Mouse (Mus musculus): ENCODE measurements around the gene Bach2.

Bach2 gene

GRCm38 (mm10) chr4:32238366-32238854 lies at the start of gene Bach2:
Gene Bach2 (plus strand): TSS chr4:32238804.
- DNase-seq = peak; percentile 74 to 80

GRCm38 (mm10) chr4:32189416-32190036 lies 49.1 kb upstream of the Bach2 start:
- no peak for DNase-seq

GRCm38 (mm10) chr4:32190506-32190905 lies 48.1 kb upstream of the Bach2 start:
- no peak for DNase-seq

GRCm38 (mm10) chr4:32195945-32196921 lies 42.4 kb upstream of the Bach2 start:
- peak; percentile 32 to 37 for DNase-seq

GRCm38 (mm10) chr4:32198031-32198430 lies 40.6 kb upstream of the Bach2 start:
- DNase-seq = no peak

GRCm38 (mm10) chr4:32198589-32198988 lies 40.0 kb upstream of the Bach2 start:
- DNase-seq = no peak

- DNase-seq = no peak
Observed at GRCm38 (mm10) chr4:32199156-32199555, 39.4 kb upstream of the Bach2 start.

- no peak for DNase-seq
Observed at GRCm38 (mm10) chr4:32201114-32201513, 37.5 kb upstream of the Bach2 start.

- no peak for DNase-seq
Observed at GRCm38 (mm10) chr4:32202362-32202761, 36.2 kb upstream of the Bach2 start.

- DNase-seq = no peak
Observed at GRCm38 (mm10) chr4:32204819-32205218, 33.8 kb upstream of the Bach2 start.

GRCm38 (mm10) chr4:32205825-32206224 lies 32.8 kb upstream of the Bach2 start:
- DNase-seq = no peak

GRCm38 (mm10) chr4:32209995-32210394 lies 28.6 kb upstream of the Bach2 start:
- no peak for DNase-seq

- DNase-seq = no peak
Observed at GRCm38 (mm10) chr4:32210424-32211184, 28.0 kb upstream of the Bach2 start.

GRCm38 (mm10) chr4:32212593-32212992 lies 26.0 kb upstream of the Bach2 start:
- DNase-seq = no peak

- DNase-seq = no peak
Observed at GRCm38 (mm10) chr4:32216466-32216865, 22.1 kb upstream of the Bach2 start.

GRCm38 (mm10) chr4:32217016-32217415 lies 21.6 kb upstream of the Bach2 start:
- no peak for DNase-seq

- DNase-seq = no peak
Observed at GRCm38 (mm10) chr4:32217593-32217992, 21.0 kb upstream of the Bach2 start.

- DNase-seq = no peak
Observed at GRCm38 (mm10) chr4:32218371-32218770, 20.2 kb upstream of the Bach2 start.

- DNase-seq = no peak
Observed at GRCm38 (mm10) chr4:32219428-32220128, 19.0 kb upstream of the Bach2 start.

GRCm38 (mm10) chr4:32220129-32220491 lies 18.5 kb upstream of the Bach2 start:
- DNase-seq = no peak

- no peak for DNase-seq
Observed at GRCm38 (mm10) chr4:32220961-32221360, 17.6 kb upstream of the Bach2 start.

- no peak for DNase-seq
Observed at GRCm38 (mm10) chr4:32223563-32223962, 15.0 kb upstream of the Bach2 start.

- no peak for DNase-seq
Observed at GRCm38 (mm10) chr4:32225191-32225590, 13.4 kb upstream of the Bach2 start.
